Mouse (Mus musculus) heart, postnatal 25 days (tissue): Measurements from ENCODE around the gene Slc32a1. TPM values are rescaled to one million over a fixed set of nuclear protein-coding genes. Genes with fewer than 3 reads are reported as not detected.
A peak's percentile ranks its signal among the peaks of the same experiment; 100 is the strongest.

Experiments
- DNase-seq: peaks from one replicate; pipeline ENCODE4 v3.0.0; 2022; ENCODE audit warnings: low spot score
- intact Hi-C: fragments of 180-260 bp; cut with DNase I; formaldehyde crosslinking; loops from one replicate; pipeline ENCODE4 v1.15.1; 2025
- total RNA-seq, 2 experiments: library from RNA; stranded (reverse); gene quantifications; 2 replicates each; pipeline ENCODE4 v1.2.3; 2021

The Slc32a1 gene
- total RNA-seq, 2 experiments from 2014 or later, result not detected

DNA sequence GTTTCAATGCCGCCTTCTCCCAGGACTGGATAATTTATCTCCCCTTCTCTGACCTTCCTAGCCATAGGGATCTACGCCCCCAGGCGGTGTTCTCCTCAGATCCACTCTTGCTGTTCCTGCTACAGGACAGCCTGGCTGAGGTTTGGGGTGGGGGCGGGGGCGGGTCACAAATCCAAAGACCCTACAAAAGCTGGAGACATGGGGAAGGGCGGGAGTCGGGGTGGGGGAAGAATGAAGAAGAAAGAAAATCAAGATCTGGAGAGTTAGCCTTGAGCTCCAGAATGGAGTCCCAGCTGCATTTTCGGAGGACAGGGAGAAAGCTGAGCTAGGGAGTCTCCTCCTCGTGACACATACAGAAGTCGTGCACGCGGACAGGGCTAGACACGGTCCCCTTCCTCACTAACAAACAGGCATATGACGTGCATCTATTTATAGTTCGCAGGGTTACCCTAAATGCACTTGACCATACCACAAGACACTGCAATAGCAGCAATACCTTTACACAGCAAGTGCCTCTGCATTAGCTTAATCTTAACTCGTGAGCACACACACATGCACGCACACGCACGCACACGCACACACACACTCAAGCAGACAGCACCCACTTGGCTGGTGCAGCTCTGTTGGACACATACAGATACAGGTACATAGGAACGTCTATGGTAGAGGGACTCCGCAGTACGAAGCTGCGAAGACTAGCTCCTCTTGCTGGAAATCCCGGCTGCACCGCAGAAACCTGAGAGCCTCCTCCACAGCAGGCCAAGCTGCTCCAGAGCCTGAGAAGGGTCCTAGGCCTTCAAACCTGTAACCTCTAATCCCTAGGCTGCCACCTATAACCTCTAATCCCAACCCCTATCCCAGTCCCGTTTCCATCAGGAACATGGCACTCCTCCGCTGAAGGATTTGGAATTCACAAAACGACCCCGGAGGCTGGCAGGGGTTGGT lies 1.4 kb downstream of the Slc32a1 start:
- intact Hi-C loops, result no loop called here
- no peak for DNase-seq

GRCm38 (mm10) chr2:158612671-158613250 lies 2.2 kb downstream of the Slc32a1 start:
- intact Hi-C loops, result no loop called here
- DNase-seq, result no peak

GRCm38 (mm10) chr2:158613541-158614417 lies 3.2 kb downstream of the Slc32a1 start:
- intact Hi-C loops, result no loop called here
- DNase-seq, result no peak

DNA sequence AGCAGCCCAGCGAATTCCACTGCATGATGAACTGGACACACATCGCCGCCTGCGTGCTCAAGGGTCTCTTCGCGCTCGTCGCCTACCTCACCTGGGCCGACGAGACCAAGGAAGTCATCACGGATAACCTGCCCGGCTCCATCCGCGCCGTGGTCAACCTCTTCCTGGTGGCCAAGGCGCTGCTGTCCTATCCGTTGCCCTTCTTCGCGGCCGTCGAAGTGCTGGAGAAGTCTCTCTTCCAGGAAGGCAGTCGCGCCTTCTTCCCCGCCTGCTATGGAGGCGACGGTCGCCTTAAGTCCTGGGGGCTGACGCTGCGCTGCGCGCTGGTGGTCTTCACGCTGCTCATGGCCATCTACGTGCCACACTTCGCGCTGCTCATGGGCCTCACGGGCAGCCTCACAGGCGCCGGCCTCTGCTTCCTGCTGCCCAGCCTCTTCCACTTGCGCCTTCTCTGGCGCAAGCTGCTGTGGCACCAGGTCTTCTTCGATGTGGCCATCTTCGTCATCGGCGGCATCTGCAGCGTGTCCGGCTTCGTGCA lies 3.9 kb downstream of the Slc32a1 start:
- DNase-seq, result no peak
- intact Hi-C loops, result no loop called here

DNA sequence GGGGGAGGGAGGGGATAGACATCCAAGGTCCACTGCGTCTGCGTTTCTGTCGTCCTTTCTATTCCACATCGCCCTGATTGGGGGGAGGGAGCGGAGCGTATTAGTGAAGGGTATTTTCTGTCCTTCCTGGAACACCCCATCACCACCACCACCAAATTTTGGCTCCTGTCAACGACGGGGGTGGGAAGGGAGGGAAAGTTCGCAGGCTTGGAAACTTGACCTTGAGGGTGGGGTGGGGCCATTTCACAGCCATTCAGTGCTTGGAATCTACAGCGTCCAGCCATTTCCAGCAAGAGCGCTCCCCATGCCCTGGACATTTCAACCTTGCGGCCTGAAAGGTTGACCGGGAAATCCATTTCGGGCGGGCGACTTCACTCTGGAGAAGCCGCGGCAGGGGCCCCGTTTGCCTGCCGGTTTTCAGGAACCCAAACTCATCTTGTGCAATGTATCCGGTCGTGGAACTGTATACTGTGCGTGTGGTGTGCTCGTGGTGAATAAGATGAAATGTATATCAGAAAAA lies 4.7 kb downstream of the Slc32a1 start:
- DNase-seq, result no peak
- intact Hi-C loops, result no loop called here

DNA sequence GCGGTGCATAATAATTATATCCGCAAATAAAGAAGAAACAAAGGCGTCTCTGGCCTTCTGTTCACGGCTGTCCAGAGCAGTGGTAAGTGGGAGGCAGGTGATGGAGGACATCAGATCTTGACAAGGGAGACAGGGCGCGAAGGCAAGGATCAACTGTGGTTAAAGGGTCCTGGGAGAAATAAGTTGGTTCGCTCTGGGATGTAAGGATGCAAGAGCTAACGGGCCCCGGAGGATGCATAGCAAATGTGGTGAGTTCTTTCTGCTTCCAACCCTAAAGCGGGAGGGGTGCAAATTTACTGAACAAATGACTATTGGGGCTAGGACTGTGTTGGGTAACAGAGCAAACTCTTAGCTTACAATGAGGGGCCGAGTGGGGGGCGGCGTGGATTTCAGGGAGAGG lies 5.1 kb downstream of the Slc32a1 start:
- DNase-seq, result no peak
- intact Hi-C loops, result no loop called here

GRCm38 (mm10) chr2:158616296-158616695 lies 5.7 kb downstream of the Slc32a1 start:
- intact Hi-C loops, result no loop called here

DNA sequence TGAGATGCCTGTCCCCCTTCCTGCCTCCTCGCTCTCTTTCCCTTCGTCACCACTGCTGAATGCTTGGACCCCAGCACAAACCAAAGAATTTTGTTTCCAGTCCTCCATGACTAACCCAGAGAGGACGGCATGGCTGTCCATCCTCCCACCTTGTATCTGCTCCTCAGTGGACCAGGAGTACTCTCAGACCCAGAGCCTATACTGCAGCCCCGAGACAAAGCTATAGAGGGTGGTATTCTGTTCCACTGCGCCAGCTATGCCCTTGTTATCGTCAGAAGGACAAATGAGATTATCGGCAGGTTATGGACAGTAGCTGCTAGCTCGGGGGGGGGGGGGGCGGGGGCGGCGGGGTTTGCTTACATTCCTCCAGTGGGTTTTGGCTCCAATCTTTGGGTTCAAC lies 6.2 kb downstream of the Slc32a1 start:
- intact Hi-C loops, result no loop called here
- no peak for DNase-seq

More at GRCm38 (mm10) chr2:158616296-158616695, 5.7 kb downstream of the Slc32a1 start:
- DNase-seq, result no peak

GRCm38 (mm10) chr2:158624718-158625222 lies 14.2 kb downstream of the Slc32a1 start, which contains the start of gene Actr5:
TSS of gene Actr5 (plus strand) at chr2:158624888.
- intact Hi-C loops, result loop anchor here (5.0 to 10.0 kb wide), 2 partner anchors 77 to 210 kb away; no protein-coding TSS in a partner anchor
- peak; percentile 88 for DNase-seq

GRCm38 (mm10) chr2:158625231-158625630 lies 14.7 kb downstream of the Slc32a1 start:
- intact Hi-C loops, result loop anchor here (5.0 to 10.0 kb wide), 2 partner anchors 78 to 210 kb away; no protein-coding TSS in a partner anchor
- no peak for DNase-seq

- intact Hi-C loops, result loop anchor here (5.0 to 10.0 kb wide), 2 partner anchors 78 to 211 kb away; no protein-coding TSS in a partner anchor
Measured at GRCm38 (mm10) chr2:158625697-158626096, 15.1 kb downstream of the Slc32a1 start.

GRCm38 (mm10) chr2:158628858-158629257 lies 18.3 kb downstream of the Slc32a1 start:
- DNase-seq, result no peak
- intact Hi-C loops, result loop anchor here (5.0 to 10.0 kb wide), 2 partner anchors 82 to 214 kb away; no protein-coding TSS in a partner anchor

More at GRCm38 (mm10) chr2:158625697-158626096, 15.1 kb downstream of the Slc32a1 start:
- no peak for DNase-seq

DNA sequence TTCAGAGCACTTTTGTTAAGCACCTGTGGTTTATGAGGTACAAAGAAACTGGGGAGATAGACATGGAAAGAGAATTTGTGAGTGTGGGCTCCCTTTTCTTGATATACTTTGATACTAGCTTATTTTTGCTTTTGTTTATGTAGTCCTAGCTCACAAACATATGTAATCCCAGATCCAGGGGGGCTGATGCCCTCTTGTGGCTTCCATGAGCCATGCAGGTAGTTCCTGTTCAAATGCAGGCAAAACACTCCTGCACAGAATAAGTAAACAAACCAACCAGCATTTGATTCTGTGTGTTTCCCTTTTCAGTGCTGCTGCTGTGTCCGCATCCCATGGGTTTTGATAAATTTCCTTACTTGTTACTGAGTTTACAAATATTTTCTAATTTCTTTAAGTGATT lies 18.8 kb downstream of the Slc32a1 start:
- no peak for DNase-seq
- intact Hi-C loops, result loop anchor here (5.0 to 10.0 kb wide), 2 partner anchors 82 to 215 kb away; no protein-coding TSS in a partner anchor

DNA sequence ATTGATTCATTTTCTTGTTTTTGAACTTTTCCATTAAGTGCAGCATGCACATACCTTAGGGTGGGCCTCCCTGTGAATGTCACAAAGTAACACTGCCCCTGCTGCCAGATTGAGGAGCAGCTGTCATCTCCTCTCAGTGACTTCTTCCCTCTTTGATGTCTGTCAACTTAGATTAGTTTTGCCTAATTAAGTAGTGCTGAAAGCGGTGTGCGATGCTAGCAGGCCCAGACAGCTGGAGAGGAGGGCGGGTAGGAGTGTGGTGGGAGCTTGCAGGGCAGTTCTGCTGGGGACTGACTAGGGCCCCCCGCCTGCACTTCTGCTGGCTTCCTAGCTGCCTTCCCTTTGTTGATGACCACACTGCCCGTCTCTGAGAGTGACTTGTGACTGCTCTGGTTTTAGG lies 21.3 kb downstream of the Slc32a1 start:
- intact Hi-C loops, result no loop called here
- no peak for DNase-seq

GRCm38 (mm10) chr2:158641869-158642268 lies 31.3 kb downstream of the Slc32a1 start:
- intact Hi-C loops, result loop anchor here (1.0 kb wide), 1 partner anchor 92 kb away; no protein-coding TSS in a partner anchor

GRCm38 (mm10) chr2:158642587-158642986 lies 32.0 kb downstream of the Slc32a1 start:
- no peak for DNase-seq
- intact Hi-C loops, result loop anchor here (1.0 kb wide), 1 partner anchor 92 kb away; no protein-coding TSS in a partner anchor

More at GRCm38 (mm10) chr2:158641869-158642268, 31.3 kb downstream of the Slc32a1 start:
- no peak for DNase-seq

GRCm38 (mm10) chr2:158643791-158644190 lies 33.2 kb downstream of the Slc32a1 start:
- intact Hi-C loops, result no loop called here
- no peak for DNase-seq

- intact Hi-C loops, result loop anchor here (5.0 kb wide), 2 partner anchors 96 to 211 kb away; no protein-coding TSS in a partner anchor
Measured at GRCm38 (mm10) chr2:158651159-158651908, 40.8 kb downstream of the Slc32a1 start.

More at GRCm38 (mm10) chr2:158651159-158651908, 40.8 kb downstream of the Slc32a1 start:
- no peak for DNase-seq
